ENCODE assay signal across 11 mouse cellular contexts in genomic region chr2:3730744-3731143, GRCm38 (mm10).
A peak's percentile ranks its signal among the peaks of the same experiment; 100 is the strongest.
DNase-seq lines count a peak whose midpoint lies in the region; ATAC-seq and TF ChIP-seq lines count a peak whose summit lies in the region.
"Had no signal": no experiment of that assay in that cellular context is flagged by ENCODE, and none has a peak within 500 bp of the region (broad histone marks: within the 10 kb centered on the region; RNA-seq: fewer than 3 reads in every experiment).

No protein-coding gene starts in this region.

- H3K27me3 ChIP-seq in lung, embryonic 14.5 days (ENCODE audit: insufficient read depth, low read length), result no peaks in the 10 kb centered on the region
- no peaks in the 10 kb centered on the region for H3K27me3 ChIP-seq in liver, embryonic 11.5 days (replicated peaks; ENCODE audit: control insufficient read depth, insufficient read depth, low read length)
- H3K27me3 ChIP-seq: forebrain, embryonic 12.5 days; limb, embryonic 15.5 days had no signal

- ATAC-seq in lung, embryonic 14.5 days (ENCODE audit: insufficient read depth), result no peak
- ATAC-seq in liver, embryonic 11.5 days (replicated peaks; ENCODE audit: low FRiP score), result peak; percentile 57; the same call in 1 of the 2 replicates

- H3K9me3 ChIP-seq in lung, embryonic 14.5 days (ENCODE audit: low read depth, low read length), result no peaks in the 10 kb centered on the region
- no peaks in the 10 kb centered on the region for H3K9me3 ChIP-seq in liver, embryonic 11.5 days (ENCODE audit: control insufficient read depth, low read length)
- H3K9me3 ChIP-seq: forebrain, embryonic 12.5 days; hindbrain, embryonic 10.5 days; limb, embryonic 15.5 days had no signal

- H3K27ac ChIP-seq in lung, embryonic 14.5 days (ENCODE audit: low read depth), result no peak overlapping the region
- no peak overlapping the region for H3K27ac ChIP-seq in liver, embryonic 11.5 days (ENCODE audit: low read depth, low read length)
- no peak overlapping the region for H3K27ac ChIP-seq in gastrocnemius, adult 2 months
- H3K27ac ChIP-seq: forebrain, embryonic 12.5 days; hindbrain, embryonic 10.5 days; limb, embryonic 15.5 days had no signal

- TF ChIP-seq CTCF in lung, embryonic 14.5 days (IDR thresholded peaks at IDR 0.05; ENCODE audit: low read depth), result no peak
- no peak for TF ChIP-seq CTCF in gastrocnemius, adult 2 months (IDR thresholded peaks at IDR 0.05)

- DNase-seq in heart, adult 11 months, result peak; percentile 91
- no peak for DNase-seq in heart, postnatal 36 days
- DNase-seq in lung, embryonic 14.5 days, result peak; percentile 41
- DNase-seq in lung, adult 18-20 months, result no peak
- DNase-seq in liver, embryonic 11.5 days (ENCODE audit: low spot score), result no peak
- peak; percentile 62 for DNase-seq in thymus, postnatal 25 days
- DNase-seq in gastrocnemius, adult 2 months, result no peak
- DNase-seq in left cerebral cortex, adult 9 months (ENCODE audit: low spot score in 2 of 2), result no peak

- no peak overlapping the region for H3K4me3 ChIP-seq in lung, embryonic 14.5 days (ENCODE audit: low read depth, low read length)
- no peak overlapping the region for H3K4me3 ChIP-seq in liver, embryonic 11.5 days (ENCODE audit: low read depth, low read length)
- no peak overlapping the region for H3K4me3 ChIP-seq in gastrocnemius, adult 2 months
- H3K4me3 ChIP-seq: forebrain, embryonic 12.5 days; hindbrain, embryonic 10.5 days; limb, embryonic 15.5 days had no signal

- peak overlapping the region; percentile 7; the same call in 1 of the 2 replicates for H3K4me2 ChIP-seq in lung, embryonic 14.5 days
- peak overlapping the region; percentile 19 for H3K4me2 ChIP-seq in liver, embryonic 11.5 days
- H3K4me2 ChIP-seq: forebrain, embryonic 12.5 days; limb, embryonic 15.5 days had no signal

- WGBS in lung, embryonic 14.5 days, result 51% methylated on average over 10 of the region's 10 CpGs
- WGBS in liver, embryonic 11.5 days, result 36% methylated on average over 10 of the region's 10 CpGs

- no peaks in the 10 kb centered on the region for H3K36me3 ChIP-seq in lung, embryonic 14.5 days (ENCODE audit: insufficient read depth)
- no peaks in the 10 kb centered on the region for H3K36me3 ChIP-seq in liver, embryonic 11.5 days (ENCODE audit: control insufficient read depth, insufficient read depth, low read length)
- H3K36me3 ChIP-seq: forebrain, embryonic 12.5 days; hindbrain, embryonic 10.5 days; limb, embryonic 15.5 days had no signal

- H3K4me1 ChIP-seq in lung, embryonic 14.5 days (ENCODE audit: insufficient read depth), result peaks cover 11% of the 10 kb centered on the region
- H3K4me1 ChIP-seq in liver, embryonic 11.5 days (replicated peaks; ENCODE audit: control insufficient read depth, insufficient read depth, low read length), result peaks cover 30% of the 10 kb centered on the region

- intact Hi-C loops in heart, postnatal 36 days (cut with DNase I), result no loop called here
- intact Hi-C loops in gastrocnemius, adult 2 months (cut with DNase I), result no loop called here

- no peak overlapping the region for H3K9ac ChIP-seq in lung, embryonic 14.5 days
- H3K9ac ChIP-seq in liver, embryonic 11.5 days (ENCODE audit: low read depth, low read length), result no peak overlapping the region
- H3K9ac ChIP-seq: forebrain, embryonic 12.5 days; limb, embryonic 15.5 days had no signal

Comparison
In these comparisons a context has a peak if more than half of its experiments do, and no peak if none do; other contexts are left out.
1. DNase-seq: peak in heart, adult 11 months (single experiment), lung, embryonic 14.5 days (single experiment) and thymus, postnatal 25 days (single experiment); none in heart, postnatal 36 days (0 of 2), lung, adult 18-20 months (0 of 2), liver, embryonic 11.5 days (single experiment), gastrocnemius, adult 2 months (single experiment) and left cerebral cortex, adult 9 months (0 of 2).